Mouse (Mus musculus) cerebellum, postnatal 10 days (tissue): ENCODE results near the gene Otogl.

Experiments
- DNase-seq, 2 experiments: peaks; one replicate each; pipeline ENCODE4 v3.0.0; 2021; ENCODE audit warnings: mixed read lengths in 2 of 2

Otogl gene

DNA sequence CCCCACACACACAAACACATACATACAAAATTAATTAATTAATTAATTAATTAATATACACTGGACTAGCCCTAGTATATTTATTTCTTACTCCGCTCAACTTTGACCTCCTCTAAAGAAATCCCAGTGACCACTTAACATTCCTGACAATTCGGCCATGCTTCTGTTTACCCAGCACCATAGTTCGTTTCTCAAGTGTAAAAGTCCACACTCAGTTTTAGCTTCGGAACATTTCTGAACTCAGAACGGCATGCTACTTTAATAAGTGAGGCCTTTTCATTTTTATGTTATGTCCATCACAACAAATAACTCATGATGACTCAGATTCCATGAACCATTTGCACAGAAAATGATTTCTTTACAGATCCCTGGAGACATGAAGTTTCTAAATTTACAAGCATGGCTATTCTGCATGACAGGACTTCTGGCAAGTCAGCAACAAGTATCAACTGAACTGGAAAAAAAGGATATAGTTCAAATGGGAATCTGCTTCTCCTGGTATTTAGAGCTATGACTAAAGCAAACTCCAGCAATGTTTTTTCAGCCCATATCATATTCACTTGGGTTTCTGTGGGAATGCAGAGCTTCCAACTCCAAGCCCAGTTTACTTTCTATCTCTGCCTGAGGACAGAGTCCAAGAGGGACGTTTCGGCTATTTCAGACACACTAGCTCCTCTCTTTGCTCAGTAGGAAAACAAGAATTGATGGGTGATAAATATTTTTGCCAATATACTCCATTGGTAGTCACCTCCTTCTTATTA, 6.5 kb downstream of the Otogl start:
- no peak for DNase-seq

DNA sequence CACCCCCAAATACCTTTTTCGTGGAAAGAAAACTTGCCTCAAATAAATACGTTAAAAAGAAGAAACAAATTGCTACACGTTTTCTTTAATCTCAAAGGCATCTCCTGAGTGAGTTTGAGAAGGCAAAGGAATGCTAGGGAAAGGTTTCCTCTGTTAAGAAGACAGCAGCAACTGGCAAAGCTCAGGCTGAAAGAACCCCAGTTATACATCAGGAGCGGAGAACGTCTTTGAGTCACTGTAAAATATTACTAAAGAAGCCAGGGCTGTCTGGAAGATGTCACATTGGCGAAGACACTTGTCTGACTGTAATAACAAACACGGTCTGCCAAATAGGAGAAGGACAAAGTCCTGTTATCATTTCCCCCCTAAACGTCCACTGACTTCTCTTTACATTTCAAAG, 10.0 kb downstream of the Otogl start:
- DNase-seq, result no peak

- no peak for DNase-seq
Measured at GRCm38 (mm10) chr10:107901204-107901879, 10.6 kb downstream of the Otogl start.

- no peak for DNase-seq
Measured at GRCm38 (mm10) chr10:107899946-107900345, 12.0 kb downstream of the Otogl start.

DNA sequence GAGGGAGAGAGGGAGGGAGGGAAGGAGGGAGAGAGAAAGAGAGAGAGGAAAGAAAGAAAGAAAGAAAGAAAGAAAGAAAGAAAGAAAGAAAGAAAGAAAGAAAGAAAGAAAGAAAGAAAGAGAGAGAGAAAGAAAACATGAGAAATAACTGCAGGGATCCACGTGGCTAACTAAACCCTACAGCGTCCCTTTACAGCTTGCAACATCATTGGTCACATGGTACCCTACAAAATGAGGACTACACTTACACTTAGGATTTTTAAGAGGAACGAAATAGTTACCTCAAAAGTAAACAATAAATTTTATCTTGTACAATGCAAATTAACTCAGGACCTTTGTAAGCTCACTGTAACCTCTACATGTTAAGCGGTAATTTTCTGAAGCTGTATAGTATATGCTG, 15.8 kb downstream of the Otogl start:
- no peak for DNase-seq

DNA sequence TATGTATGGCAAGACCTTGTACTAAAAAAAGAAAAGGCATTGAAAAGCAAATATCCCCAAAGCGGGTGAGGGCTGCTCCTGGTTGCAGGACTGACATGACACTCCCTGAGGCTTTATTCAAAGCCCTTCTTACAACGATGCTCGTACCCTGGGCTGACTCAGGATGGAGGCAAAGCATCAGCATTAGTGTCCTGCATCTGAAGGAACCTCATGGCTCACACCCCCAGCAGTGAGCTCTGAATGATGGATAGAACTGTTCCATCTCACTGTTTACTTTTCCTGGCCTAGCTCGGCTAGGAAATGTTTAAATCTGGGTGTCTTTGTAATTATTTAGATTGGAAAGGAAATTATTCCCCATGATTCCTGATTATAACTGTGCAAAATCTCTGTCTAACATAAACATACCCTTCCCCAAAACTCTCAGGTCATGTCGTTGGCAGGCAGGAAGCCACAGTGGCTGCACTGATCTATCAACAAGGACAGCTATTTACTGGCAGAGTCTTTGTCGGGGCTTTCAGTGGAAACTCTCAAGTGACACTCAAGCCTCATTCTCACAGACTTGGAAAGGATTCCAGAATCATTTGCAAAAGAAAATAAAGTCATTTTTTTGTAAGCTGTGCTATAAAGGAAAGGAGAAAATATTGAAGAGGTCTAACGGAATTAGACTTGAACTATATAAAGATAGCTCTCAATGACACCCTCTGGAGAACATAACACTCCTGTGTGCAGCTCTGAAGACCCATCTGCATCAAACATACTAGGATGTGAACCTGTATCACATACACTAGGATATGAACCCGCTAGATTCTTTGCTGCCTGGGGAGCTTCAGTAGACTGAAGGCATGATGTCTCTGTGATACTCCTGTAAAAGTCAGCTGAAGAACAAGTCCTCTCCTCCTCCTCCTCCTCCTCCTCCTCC, 17.0 kb downstream of the Otogl start:
- no peak for DNase-seq

- no peak for DNase-seq
Measured at GRCm38 (mm10) chr10:107890400-107890799, 21.5 kb downstream of the Otogl start.

GRCm38 (mm10) chr10:107872542-107872941, 39.4 kb downstream of the Otogl start:
- no peak for DNase-seq

- no peak for DNase-seq
Measured at GRCm38 (mm10) chr10:107872109-107872508, 39.8 kb downstream of the Otogl start.

GRCm38 (mm10) chr10:107870540-107870939, 41.4 kb downstream of the Otogl start:
- no peak for DNase-seq

GRCm38 (mm10) chr10:107868904-107869303, 43.0 kb downstream of the Otogl start:
- DNase-seq, result no peak

DNA sequence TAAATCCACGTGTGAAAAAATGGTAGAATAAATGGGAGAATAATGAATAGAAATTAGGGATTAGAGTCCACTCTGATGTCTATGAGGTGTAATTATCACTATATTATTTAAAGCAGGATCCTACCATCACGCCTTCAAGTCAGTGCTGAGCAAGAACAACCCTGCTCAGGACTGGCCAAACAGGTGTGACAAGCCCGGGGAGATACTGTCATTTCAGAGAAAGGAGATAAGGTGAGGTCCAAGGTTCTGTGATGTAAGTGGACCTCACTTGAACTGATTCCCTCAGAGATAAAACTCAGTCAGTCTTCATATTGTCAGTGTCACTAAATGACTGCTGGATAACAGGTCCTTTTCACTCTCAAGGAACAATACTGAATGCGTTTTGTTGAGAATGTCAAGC, 44.5 kb downstream of the Otogl start:
- DNase-seq, result no peak

GRCm38 (mm10) chr10:107860235-107860917, 51.6 kb downstream of the Otogl start:
- peak; percentile 41 to 61 for DNase-seq

GRCm38 (mm10) chr10:107859220-107859619, 52.7 kb downstream of the Otogl start:
- no peak for DNase-seq

DNA sequence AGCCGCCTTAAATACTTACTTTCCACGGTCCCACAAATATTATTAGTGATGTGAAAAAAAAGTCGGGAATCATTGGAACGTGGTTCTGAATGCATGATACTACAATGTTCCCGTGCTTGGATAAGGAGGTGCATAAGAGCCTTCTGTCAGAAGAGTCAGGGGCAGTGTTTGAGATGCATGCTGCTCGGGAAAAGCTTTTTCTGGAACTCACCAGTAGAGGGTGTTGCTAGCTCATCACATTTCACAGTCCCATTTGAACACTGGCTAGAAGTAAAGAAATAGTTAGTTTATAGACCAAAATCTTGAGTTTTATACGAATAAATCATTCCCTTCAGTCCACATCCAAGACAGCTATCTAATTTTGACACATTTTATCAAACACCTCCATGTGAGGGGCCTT, 53.2 kb downstream of the Otogl start:
- DNase-seq, result peak; percentile 53 to 64

GRCm38 (mm10) chr10:107844906-107845305, 67.0 kb downstream of the Otogl start:
- DNase-seq, result no peak

DNA sequence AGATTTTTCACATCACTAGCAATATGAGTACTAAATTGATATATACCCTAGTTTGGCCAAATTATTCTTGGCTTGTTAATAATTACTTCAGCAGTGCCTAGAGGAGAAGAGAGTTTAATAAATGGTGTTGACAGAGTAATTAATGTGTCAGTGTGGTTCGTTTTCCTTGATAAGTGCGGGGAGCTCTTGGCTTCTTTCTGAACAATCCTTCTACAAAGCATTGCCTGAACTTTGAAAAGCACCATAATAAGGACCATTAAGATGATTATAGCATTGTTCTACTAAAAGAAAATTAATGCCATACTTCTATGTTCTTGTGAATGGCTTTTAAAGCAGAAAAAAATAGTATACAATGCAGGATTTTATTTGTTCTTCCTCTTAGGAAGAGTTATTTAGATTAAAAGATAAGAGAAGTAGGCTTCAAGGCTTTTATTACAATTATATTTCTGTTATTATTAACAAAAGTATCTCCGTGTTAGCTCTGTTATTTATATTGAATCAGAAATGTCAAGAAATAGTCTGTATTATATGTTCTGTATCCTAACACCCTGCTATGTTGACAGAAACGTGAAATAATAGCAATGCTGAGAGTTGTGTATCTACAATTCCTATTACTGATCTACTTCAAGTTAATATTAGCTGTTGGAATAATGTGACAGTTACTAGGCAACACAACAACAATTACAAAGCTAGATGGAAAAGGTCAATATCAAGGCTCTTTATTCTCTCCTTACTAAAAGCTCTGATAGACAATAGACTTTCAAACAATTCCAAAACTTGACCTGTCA, 77.3 kb downstream of the Otogl start:
- no peak for DNase-seq

DNA sequence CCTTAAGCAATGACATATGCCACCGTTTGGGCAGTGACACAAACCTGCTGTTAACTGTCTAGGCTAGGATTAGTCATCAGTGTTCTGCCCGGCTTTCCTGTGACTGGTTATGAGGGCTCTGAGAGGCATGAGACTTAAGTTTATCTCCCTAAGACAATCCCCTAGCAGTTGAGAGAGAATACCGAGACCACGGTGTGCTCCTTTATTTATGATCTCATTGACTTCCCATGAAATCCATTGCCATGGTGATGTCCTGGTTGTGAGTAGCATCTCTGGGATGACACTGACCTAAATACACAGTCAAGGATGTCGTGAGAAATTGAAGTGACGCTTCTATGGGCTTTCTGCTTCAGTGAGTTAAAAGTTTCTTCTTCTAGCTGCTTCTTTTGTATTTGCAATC, 82.8 kb downstream of the Otogl start:
- no peak for DNase-seq

- DNase-seq, result peak in 1 of 2 experiments; percentile 3
Measured at GRCm38 (mm10) chr10:107813814-107814483, 98.0 kb downstream of the Otogl start.

- no peak for DNase-seq
Measured at GRCm38 (mm10) chr10:107810649-107811398, 101.1 kb downstream of the Otogl start.

DNA sequence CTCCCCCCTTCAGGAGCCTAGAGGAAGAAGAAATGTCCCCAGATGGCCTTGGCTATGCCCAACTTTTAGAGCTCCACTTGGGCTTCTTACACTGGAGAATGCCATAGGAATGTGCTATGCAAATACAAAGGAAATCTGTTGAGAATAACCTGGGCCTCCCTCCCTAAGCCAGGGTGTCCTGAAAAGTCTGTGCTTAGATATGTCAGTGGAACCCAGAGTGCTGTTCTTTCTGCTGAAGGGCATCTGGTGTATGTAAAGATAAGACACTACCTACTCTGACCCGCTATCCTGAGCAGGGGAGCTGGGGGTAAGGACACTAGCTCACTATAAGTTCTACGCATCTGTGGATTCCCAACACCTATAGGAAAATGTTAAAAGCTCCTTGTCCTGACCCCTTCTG, 106.7 kb downstream of the Otogl start:
- DNase-seq, result no peak
